Mouse (Mus musculus): Measurements from ENCODE around the gene Slc18a2. TPM values are rescaled to one million over a fixed set of nuclear protein-coding genes. Genes with fewer than 3 reads are reported as not detected.

Gene Slc18a2
- polyA plus RNA-seq, 1 experiment from 2014 or later: 28.7 TPM

DNA sequence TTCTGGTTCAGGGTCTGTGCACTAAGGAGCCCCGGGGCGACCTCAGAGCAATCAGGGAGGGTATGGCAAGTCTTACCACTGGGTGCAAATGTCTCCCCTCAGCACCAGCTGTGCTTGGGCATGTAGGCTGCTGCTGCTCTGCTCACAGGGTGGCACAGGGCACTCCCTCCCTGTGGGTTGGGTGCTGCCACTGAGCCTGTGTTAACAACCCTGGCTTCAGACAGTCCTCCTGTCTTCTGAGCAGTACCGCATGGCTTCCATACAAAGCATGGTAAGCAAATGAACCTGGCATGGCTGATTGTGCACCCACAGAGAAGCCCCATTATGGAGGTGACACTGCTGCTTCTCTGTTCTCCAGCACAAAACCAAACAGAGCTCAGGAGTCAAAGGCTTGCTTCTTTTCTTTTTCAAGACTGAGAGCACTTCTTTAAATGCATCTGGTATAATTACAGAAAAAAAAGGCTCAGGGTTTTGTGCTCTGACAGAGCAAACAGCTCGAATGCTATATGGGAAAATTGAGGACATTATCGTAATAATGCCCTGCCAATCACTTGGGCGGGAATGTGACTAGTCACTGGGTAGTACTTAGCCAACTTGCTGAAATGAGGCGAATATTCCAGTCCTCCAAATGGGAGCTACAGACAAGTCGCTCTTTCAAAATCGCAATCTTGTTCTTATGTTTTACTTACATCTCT, 4.3 kb downstream of the Slc18a2 start:
- Histone ChIP-seq H3K9ac (ENCODE audit: low read depth, low read length) (0 out of 2 replicates have a peak overlapping the region, but pooled peaks have one; percentile 17), H3K9me3 (replicated peaks; ENCODE audit: control insufficient read depth, low read length, poor library complexity, severe bottlenecking) (no peaks in the 10 kb centered on the region), H3K4me2 (ENCODE audit: low read length) (peak overlapping the region; percentile 19; the same call in 1 of the 2 replicates), H3K27ac (ENCODE audit: low read length) (0 out of 2 replicates have a peak overlapping the region, but pooled peaks have one; percentile 9), H3K36me3 (ENCODE audit: control insufficient read depth, insufficient read depth, low read length) (no peaks in the 10 kb centered on the region), H3K27me3 (ENCODE audit: control insufficient read depth, insufficient read depth, low read depth, low read length) (peaks cover 8% of the 10 kb centered on the region), H3K4me1 (ENCODE audit: control insufficient read depth, insufficient read depth, low read length) (peaks cover 23% of the 10 kb centered on the region), H3K4me3 (ENCODE audit: low read depth, low read length) (no peak overlapping the region)
- WGBS: 47% methylated on average over 9 of the region's 9 CpGs
- ATAC-seq: no peak

DNA sequence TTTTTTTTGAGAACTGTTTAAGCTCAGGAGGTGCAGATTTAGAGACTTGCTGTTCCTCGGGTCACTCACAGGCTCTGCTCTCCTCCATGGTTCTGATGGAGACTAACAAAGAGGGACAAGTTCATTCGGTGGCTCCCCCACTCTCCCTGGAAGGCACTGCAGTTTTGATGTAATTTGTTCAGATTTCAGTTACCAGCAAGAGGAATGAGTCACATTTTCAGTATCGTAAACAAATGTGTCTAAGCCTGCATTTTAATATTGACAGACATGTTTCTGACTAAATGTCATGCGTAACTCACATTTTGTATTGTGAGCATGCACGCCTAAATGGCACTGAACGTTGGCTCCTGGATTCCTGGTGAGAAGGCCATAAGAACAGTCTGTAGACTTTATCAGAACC, 5.2 kb downstream of the Slc18a2 start:
- H3K9me3 ChIP-seq (replicated peaks; ENCODE audit: control insufficient read depth, low read length, poor library complexity, severe bottlenecking): no peaks in the 10 kb centered on the region
- H3K4me3 ChIP-seq (ENCODE audit: low read depth, low read length): no peak overlapping the region
- 47% methylated on average over 6 of the region's 6 CpGs for WGBS
- no peak overlapping the region for H3K9ac ChIP-seq (ENCODE audit: low read depth, low read length)
- no peak for ATAC-seq
- H3K4me2 ChIP-seq (ENCODE audit: low read length): no peak overlapping the region
- peaks cover 19% of the 10 kb centered on the region; the same call in 1 of the 2 replicates for H3K4me1 ChIP-seq (ENCODE audit: control insufficient read depth, insufficient read depth, low read length)
- no peak overlapping the region for H3K27ac ChIP-seq (ENCODE audit: low read length)
- H3K36me3 ChIP-seq (ENCODE audit: control insufficient read depth, insufficient read depth, low read length): no peaks in the 10 kb centered on the region
- H3K27me3 ChIP-seq (ENCODE audit: control insufficient read depth, insufficient read depth, low read depth, low read length): peaks cover 8% of the 10 kb centered on the region

DNA sequence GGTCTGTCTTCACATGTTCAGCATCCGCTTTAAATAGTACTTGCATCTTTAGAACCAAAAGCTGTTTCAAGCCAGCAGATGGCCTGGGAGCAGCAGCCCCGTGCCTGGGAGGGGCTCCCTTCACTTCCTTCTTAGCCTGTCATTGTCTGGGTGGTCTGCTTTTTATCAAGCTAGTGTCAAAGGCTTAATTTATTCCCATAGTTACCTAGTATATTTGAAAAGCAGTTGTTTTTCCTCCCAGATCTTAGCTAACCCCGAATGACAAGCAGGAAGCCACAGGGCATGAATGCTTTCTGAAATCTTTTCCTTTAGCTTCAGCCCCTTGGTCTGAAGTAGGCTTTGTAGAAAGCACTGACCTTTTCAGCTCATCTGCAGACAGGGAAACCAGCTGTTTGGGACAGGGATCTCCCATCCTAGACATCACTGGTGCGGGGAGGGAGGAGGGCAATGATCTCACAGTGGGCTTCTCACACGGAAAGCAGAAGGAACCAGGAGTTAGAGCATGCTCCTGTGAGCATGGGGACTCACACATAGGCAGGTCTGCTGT, 6.8 kb downstream of the Slc18a2 start:
- no peaks in the 10 kb centered on the region for H3K36me3 ChIP-seq (ENCODE audit: control insufficient read depth, insufficient read depth, low read length)
- 7% methylated on average over 5 of the region's 5 CpGs for WGBS
- no peaks in the 10 kb centered on the region for H3K9me3 ChIP-seq (replicated peaks; ENCODE audit: control insufficient read depth, low read length, poor library complexity, severe bottlenecking)
- H3K9ac ChIP-seq (ENCODE audit: low read depth, low read length): peak overlapping the region; percentile 12; the same call in 1 of the 2 replicates
- H3K27me3 ChIP-seq (ENCODE audit: control insufficient read depth, insufficient read depth, low read depth, low read length): peaks cover 6% of the 10 kb centered on the region
- peaks cover 14% of the 10 kb centered on the region; the same call in 1 of the 2 replicates for H3K4me1 ChIP-seq (ENCODE audit: control insufficient read depth, insufficient read depth, low read length)
- no peak overlapping the region for H3K4me2 ChIP-seq (ENCODE audit: low read length)
- H3K27ac ChIP-seq (ENCODE audit: low read length): 0 out of 2 replicates have a peak overlapping the region, but pooled peaks have one; percentile 38
- no peak overlapping the region for H3K4me3 ChIP-seq (ENCODE audit: low read depth, low read length)
- ATAC-seq: 0 out of 2 replicates have a peak, but pooled peaks have one; percentile 36

DNA sequence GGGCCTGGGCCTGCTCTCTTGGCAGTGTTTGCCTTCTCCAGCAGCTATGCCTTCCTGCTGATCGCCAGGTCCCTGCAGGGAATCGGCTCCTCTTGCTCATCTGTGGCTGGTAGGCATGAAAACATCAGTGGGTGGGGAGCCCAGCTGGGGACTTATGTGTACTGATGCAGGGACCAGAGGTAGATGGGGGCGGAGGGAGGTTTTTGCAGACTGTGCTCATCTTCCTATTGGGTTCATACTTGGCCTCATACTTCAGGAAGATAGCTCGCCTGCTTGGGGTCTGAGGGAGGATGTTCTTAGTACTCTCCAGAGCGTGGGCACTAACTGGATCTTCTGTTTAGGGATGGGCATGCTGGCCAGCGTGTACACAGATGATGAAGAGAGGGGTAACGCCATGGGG, 12.5 kb downstream of the Slc18a2 start:
- Histone ChIP-seq H3K4me2 (ENCODE audit: low read length) (no peak overlapping the region), H3K36me3 (ENCODE audit: control insufficient read depth, insufficient read depth, low read length) (no peaks in the 10 kb centered on the region), H3K27ac (ENCODE audit: low read length) (no peak overlapping the region), H3K4me3 (ENCODE audit: low read depth, low read length) (no peak overlapping the region), H3K9ac (ENCODE audit: low read depth, low read length) (no peak overlapping the region), H3K4me1 (ENCODE audit: control insufficient read depth, insufficient read depth, low read length) (0 out of 2 replicates have a peak, but pooled peaks cover 2% of the 10 kb centered on the region), H3K27me3 (ENCODE audit: control insufficient read depth, insufficient read depth, low read depth, low read length) (no peaks in the 10 kb centered on the region), H3K9me3 (replicated peaks; ENCODE audit: control insufficient read depth, low read length, poor library complexity, severe bottlenecking) (no peaks in the 10 kb centered on the region)
- no peak for ATAC-seq
- 89% methylated on average over 7 of the region's 7 CpGs for WGBS

DNA sequence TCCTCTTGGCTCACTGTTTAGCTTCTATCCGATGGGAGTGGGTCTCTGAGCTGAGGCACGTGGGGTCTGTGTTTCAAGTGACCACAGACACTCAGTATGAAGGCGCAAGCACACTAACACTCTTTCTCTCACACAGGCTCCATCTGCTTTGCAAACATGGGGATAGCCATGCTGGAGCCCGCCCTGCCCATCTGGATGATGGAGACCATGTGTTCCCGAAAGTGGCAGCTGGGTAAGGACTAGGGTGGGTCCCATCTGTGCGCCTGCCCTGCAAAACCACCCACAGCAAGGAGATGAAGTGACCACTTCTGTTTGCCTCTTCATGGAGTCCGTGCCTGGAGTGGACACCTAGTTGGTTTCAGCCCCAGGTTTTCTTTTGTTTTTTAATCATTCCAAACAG, 15.7 kb downstream of the Slc18a2 start:
- no peaks in the 10 kb centered on the region for H3K27me3 ChIP-seq (ENCODE audit: control insufficient read depth, insufficient read depth, low read depth, low read length)
- H3K4me1 ChIP-seq (ENCODE audit: control insufficient read depth, insufficient read depth, low read length): no peaks in the 10 kb centered on the region
- H3K9me3 ChIP-seq (replicated peaks; ENCODE audit: control insufficient read depth, low read length, poor library complexity, severe bottlenecking): no peaks in the 10 kb centered on the region
- H3K9ac ChIP-seq (ENCODE audit: low read depth, low read length): no peak overlapping the region
- WGBS: 81% methylated on average over 7 of the region's 7 CpGs
- H3K27ac ChIP-seq (ENCODE audit: low read length): no peak overlapping the region
- H3K4me3 ChIP-seq (ENCODE audit: low read depth, low read length): no peak overlapping the region
- H3K4me2 ChIP-seq (ENCODE audit: low read length): no peak overlapping the region
- no peaks in the 10 kb centered on the region for H3K36me3 ChIP-seq (ENCODE audit: control insufficient read depth, insufficient read depth, low read length)
- ATAC-seq: no peak

DNA sequence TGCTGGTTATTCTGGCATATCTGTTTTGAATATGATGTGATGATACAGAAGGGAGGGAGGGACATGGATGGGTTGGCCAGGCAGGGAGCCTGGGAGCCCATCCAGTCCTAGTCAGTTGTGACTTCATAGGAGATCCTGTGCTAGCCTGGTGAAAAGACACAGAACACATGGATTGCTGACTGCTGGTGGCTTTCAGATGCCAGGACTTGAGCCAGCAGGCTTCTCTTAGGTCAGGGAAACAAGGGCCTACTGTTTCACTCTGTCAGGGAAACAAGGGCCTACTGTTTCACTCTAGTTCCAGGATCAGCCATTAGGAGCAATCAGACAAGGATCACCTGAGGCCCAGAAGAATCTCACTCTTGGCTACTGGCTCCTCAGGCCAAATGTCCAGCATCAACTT, 20.1 kb downstream of the Slc18a2 start:
- Histone ChIP-seq H3K36me3 (ENCODE audit: control insufficient read depth, insufficient read depth, low read length) (no peaks in the 10 kb centered on the region), H3K27ac (ENCODE audit: low read length) (no peak overlapping the region; the same call in 1 of the 2 replicates), H3K9ac (ENCODE audit: low read depth, low read length) (no peak overlapping the region), H3K27me3 (ENCODE audit: control insufficient read depth, insufficient read depth, low read depth, low read length) (no peaks in the 10 kb centered on the region), H3K4me2 (ENCODE audit: low read length) (no peak overlapping the region), H3K4me3 (ENCODE audit: low read depth, low read length) (no peak overlapping the region), H3K9me3 (replicated peaks; ENCODE audit: control insufficient read depth, low read length, poor library complexity, severe bottlenecking) (no peaks in the 10 kb centered on the region), H3K4me1 (ENCODE audit: control insufficient read depth, insufficient read depth, low read length) (no peaks in the 10 kb centered on the region)
- no peak for ATAC-seq

DNA sequence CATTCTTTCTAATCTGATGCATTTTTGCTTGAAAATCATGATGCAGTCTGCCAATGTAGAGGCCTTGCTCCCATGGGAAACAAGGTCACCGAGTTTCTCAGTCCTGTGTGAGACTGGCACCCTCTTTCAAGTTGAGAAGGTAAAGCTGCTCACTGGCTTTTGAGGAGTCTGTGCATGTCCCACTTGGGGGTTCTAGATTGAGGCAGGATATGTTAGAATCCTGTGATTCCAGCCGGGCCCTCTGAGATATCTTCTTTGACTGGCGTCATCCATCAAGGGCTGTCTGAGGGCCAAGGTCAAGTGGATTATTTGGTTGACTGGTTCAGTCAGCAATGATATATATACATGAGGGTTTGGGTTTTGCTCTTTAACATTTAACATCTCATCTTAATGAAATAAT, 21.3 kb downstream of the Slc18a2 start:
- Histone ChIP-seq H3K9ac (ENCODE audit: low read depth, low read length) (no peak overlapping the region), H3K4me2 (ENCODE audit: low read length) (no peak overlapping the region), H3K27me3 (ENCODE audit: control insufficient read depth, insufficient read depth, low read depth, low read length) (no peaks in the 10 kb centered on the region), H3K36me3 (ENCODE audit: control insufficient read depth, insufficient read depth, low read length) (no peaks in the 10 kb centered on the region), H3K4me1 (ENCODE audit: control insufficient read depth, insufficient read depth, low read length) (no peaks in the 10 kb centered on the region), H3K9me3 (replicated peaks; ENCODE audit: control insufficient read depth, low read length, poor library complexity, severe bottlenecking) (no peaks in the 10 kb centered on the region), H3K27ac (ENCODE audit: low read length) (no peak overlapping the region), H3K4me3 (ENCODE audit: low read depth, low read length) (no peak overlapping the region)
- WGBS: 85% methylated on average over 3 of the region's 3 CpGs
- no peak for ATAC-seq

DNA sequence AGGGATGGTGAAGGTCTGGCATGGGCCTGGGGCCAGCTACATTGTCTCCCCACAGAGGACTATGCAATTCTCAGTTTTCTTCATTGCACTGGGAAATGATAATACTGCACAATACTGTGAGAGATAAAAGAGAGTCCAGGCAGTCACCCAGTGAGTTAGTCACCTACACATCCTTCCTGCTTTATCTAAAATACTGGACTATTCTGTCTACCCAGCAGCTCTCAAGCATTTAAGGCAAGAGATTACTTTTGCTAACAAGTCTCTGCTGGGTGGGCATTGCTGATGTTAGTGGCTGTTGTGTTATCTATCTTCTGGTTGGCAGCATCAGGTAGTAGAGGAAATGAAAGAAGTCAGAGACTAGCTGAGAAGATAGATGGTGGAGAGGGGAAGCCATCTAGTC, 28.3 kb downstream of the Slc18a2 start:
- no peaks in the 10 kb centered on the region for H3K4me1 ChIP-seq (ENCODE audit: control insufficient read depth, insufficient read depth, low read length)
- no peak overlapping the region for H3K4me2 ChIP-seq (ENCODE audit: low read length)
- no peaks in the 10 kb centered on the region for H3K27me3 ChIP-seq (ENCODE audit: control insufficient read depth, insufficient read depth, low read depth, low read length)
- no peak for ATAC-seq
- no peak overlapping the region for H3K4me3 ChIP-seq (ENCODE audit: low read depth, low read length)
- no peaks in the 10 kb centered on the region for H3K36me3 ChIP-seq (ENCODE audit: control insufficient read depth, insufficient read depth, low read length)
- no peaks in the 10 kb centered on the region for H3K9me3 ChIP-seq (replicated peaks; ENCODE audit: control insufficient read depth, low read length, poor library complexity, severe bottlenecking)
- H3K9ac ChIP-seq (ENCODE audit: low read depth, low read length): no peak overlapping the region
- H3K27ac ChIP-seq (ENCODE audit: low read length): no peak overlapping the region

DNA sequence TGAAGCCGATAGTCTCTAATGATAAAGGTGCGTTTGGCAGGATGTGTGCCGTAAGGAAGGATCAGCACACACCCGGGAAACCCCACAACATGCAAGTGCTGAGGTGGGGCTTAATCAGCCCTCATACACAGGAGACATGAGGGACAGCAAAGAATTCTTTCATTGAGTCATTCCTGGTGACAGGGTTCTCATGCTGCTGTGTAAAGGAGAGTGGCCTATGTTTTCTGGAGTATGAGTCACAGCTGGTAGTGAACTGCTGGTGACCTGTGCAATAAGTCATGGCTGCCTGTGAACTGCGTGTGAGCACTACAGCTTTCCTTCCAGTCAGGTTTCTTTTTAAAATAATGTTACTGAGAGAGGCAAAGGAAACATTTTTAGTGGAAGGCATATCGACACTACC, 29.1 kb downstream of the Slc18a2 start:
- Histone ChIP-seq H3K36me3 (ENCODE audit: control insufficient read depth, insufficient read depth, low read length) (no peaks in the 10 kb centered on the region), H3K27me3 (ENCODE audit: control insufficient read depth, insufficient read depth, low read depth, low read length) (no peaks in the 10 kb centered on the region), H3K9me3 (replicated peaks; ENCODE audit: control insufficient read depth, low read length, poor library complexity, severe bottlenecking) (no peaks in the 10 kb centered on the region), H3K4me1 (ENCODE audit: control insufficient read depth, insufficient read depth, low read length) (no peaks in the 10 kb centered on the region), H3K4me2 (ENCODE audit: low read length) (no peak overlapping the region), H3K4me3 (ENCODE audit: low read depth, low read length) (no peak overlapping the region), H3K27ac (ENCODE audit: low read length) (no peak overlapping the region), H3K9ac (ENCODE audit: low read depth, low read length) (no peak overlapping the region)
- 95% methylated on average over 6 of the region's 6 CpGs for WGBS
- no peak for ATAC-seq
